Mouse (Mus musculus): ENCODE measurements around the gene Phf3. TPM values are rescaled to one million over a fixed set of nuclear protein-coding genes. Genes with fewer than 3 reads are reported as not detected.

Gene Phf3
- polyA plus RNA-seq, 1 experiment: 52.7 TPM

DNA sequence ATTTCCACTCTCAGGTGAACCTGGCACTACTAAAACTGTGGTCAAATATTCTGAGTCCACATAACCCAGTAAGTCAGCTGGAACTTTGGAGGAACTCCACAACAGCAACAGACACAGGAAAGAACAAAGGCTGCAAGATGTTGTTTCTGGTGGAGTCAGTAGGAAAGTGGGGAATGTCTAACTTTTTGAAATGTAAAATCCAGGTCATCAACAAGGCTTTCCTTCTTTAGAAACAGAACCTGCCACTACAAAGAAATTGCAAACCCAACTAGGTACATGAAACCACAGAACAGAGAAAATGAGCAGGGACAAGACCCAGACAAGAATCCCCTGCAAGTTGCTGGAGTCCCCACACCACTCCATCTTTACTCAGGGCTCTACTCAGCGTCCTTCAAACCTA lies 26.0 kb downstream of the Phf3 start:
- Histone ChIP-seq H3K27ac (ENCODE audit: control insufficient read depth, insufficient read depth, low read length) (no peak overlapping the region), H3K27me3 (ENCODE audit: control insufficient read depth, insufficient read depth, low read length) (no peaks in the 10 kb centered on the region), H3K36me3 (ENCODE audit: control insufficient read depth, insufficient read depth, low read length) (peaks cover 3% of the 10 kb centered on the region; the same call in 1 of the 2 replicates), H3K4me3 (ENCODE audit: control insufficient read depth, insufficient read depth, low read length) (no peak overlapping the region), H3K4me1 (replicated peaks; ENCODE audit: control insufficient read depth, insufficient read depth, low read length) (no peaks in the 10 kb centered on the region)
- 69% methylated on average over 1 of the region's 1 CpGs for WGBS
- DNase-seq: no peak
- TF ChIP-seq CTCF (IDR thresholded peaks at IDR 0.05; ENCODE audit: borderline replicate concordance, control insufficient read depth, extremely low read depth, insufficient read depth, low read length, poor library complexity) (no peak), POLR2A (IDR thresholded peaks at IDR 0.05; ENCODE audit: control insufficient read depth, extremely low read depth, insufficient read depth, low read length, poor library complexity) (no peak)

DNA sequence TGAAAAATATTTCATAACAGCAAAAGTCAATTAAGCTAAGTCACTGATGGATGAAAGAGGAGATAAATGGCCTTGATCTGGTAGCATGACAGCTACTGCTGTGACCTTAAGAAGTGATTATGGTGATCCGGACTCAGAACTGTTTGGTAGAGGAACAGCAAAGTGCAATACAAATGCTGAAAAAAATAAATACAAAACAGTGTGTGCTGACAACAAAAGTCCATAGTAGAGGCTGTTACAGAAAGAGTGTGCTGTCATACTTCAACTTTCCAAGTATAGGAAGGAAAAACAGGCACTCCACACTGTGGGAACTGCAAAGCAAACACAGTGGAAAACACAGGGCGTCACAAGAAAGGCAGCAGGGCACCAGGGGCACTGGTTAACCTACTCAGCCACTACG lies 34.1 kb downstream of the Phf3 start:
- peaks cover 18% of the 10 kb centered on the region for H3K36me3 ChIP-seq (ENCODE audit: control insufficient read depth, insufficient read depth, low read length)
- no peaks in the 10 kb centered on the region for H3K4me1 ChIP-seq (replicated peaks; ENCODE audit: control insufficient read depth, insufficient read depth, low read length)
- WGBS: 67% methylated on average over 3 of the region's 3 CpGs

DNA sequence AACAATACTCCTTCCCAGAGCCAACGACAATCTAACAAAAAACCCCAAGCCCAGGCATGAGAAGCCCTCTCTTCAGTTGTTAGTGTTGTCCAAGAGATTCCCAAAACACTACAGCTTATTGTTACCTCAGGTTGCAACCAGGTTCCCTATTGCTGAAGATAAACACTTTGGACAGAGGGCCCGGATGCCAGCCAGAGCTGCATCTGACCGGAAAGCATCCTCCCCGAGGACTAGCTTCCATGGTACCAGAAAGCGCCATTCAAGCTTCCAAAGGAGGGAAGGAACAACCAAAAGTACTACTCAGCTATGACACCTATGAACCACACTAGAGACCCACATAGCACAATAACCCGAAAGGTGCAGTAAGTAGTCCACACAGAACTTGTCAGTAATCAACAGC lies 38.2 kb downstream of the Phf3 start:
- H3K27me3 ChIP-seq (ENCODE audit: control insufficient read depth, insufficient read depth, low read length): no peaks in the 10 kb centered on the region
- no peak for DNase-seq
- no peak overlapping the region for H3K27ac ChIP-seq (ENCODE audit: control insufficient read depth, insufficient read depth, low read length)
- H3K36me3 ChIP-seq (ENCODE audit: control insufficient read depth, insufficient read depth, low read length): peaks cover 26% of the 10 kb centered on the region
- H3K4me1 ChIP-seq (replicated peaks; ENCODE audit: control insufficient read depth, insufficient read depth, low read length): no peaks in the 10 kb centered on the region
- H3K4me3 ChIP-seq (ENCODE audit: control insufficient read depth, insufficient read depth, low read length): no peak overlapping the region
- TF ChIP-seq POLR2A (IDR thresholded peaks at IDR 0.05; ENCODE audit: control insufficient read depth, extremely low read depth, insufficient read depth, low read length, poor library complexity) (no peak), CTCF (IDR thresholded peaks at IDR 0.05; ENCODE audit: borderline replicate concordance, control insufficient read depth, extremely low read depth, insufficient read depth, low read length, poor library complexity) (no peak)
- WGBS: 96% methylated on average over 6 of the region's 6 CpGs

More for the DNA sequence above, 34.1 kb downstream of the Phf3 start:
- no peak for DNase-seq
- TF ChIP-seq CTCF (IDR thresholded peaks at IDR 0.05; ENCODE audit: borderline replicate concordance, control insufficient read depth, extremely low read depth, insufficient read depth, low read length, poor library complexity): no peak
- TF ChIP-seq POLR2A (IDR thresholded peaks at IDR 0.05; ENCODE audit: control insufficient read depth, extremely low read depth, insufficient read depth, low read length, poor library complexity): no peak
- no peaks in the 10 kb centered on the region for H3K27me3 ChIP-seq (ENCODE audit: control insufficient read depth, insufficient read depth, low read length)
- H3K27ac ChIP-seq (ENCODE audit: control insufficient read depth, insufficient read depth, low read length): no peak overlapping the region
- H3K4me3 ChIP-seq (ENCODE audit: control insufficient read depth, insufficient read depth, low read length): no peak overlapping the region

DNA sequence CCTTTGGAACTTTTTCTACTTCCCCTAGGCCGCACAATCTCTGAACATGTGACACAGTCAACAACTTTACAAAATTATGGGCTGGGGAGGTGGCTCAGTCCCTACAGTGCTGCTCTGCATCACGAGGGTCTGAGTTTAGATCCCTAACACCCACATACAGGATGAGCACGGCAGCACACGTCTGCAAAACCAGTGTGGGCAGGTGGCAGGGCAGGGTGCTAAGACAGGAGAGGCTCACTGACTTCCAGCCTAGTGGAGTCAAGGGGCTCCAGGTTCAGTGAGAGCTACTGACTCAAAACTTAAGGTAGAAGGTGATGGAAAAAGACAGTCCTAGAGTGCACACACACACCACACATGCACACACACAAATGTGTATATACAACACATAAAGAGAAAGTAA lies 40.9 kb downstream of the Phf3 start:
- Histone ChIP-seq H3K36me3 (ENCODE audit: control insufficient read depth, insufficient read depth, low read length) (peaks cover 33% of the 10 kb centered on the region), H3K4me3 (ENCODE audit: control insufficient read depth, insufficient read depth, low read length) (no peak overlapping the region), H3K27ac (ENCODE audit: control insufficient read depth, insufficient read depth, low read length) (no peak overlapping the region), H3K4me1 (replicated peaks; ENCODE audit: control insufficient read depth, insufficient read depth, low read length) (no peaks in the 10 kb centered on the region), H3K27me3 (ENCODE audit: control insufficient read depth, insufficient read depth, low read length) (no peaks in the 10 kb centered on the region)
- WGBS: 79% methylated on average over 4 of the region's 4 CpGs
- TF ChIP-seq POLR2A (IDR thresholded peaks at IDR 0.05; ENCODE audit: control insufficient read depth, extremely low read depth, insufficient read depth, low read length, poor library complexity): no peak
- no peak for DNase-seq

DNA sequence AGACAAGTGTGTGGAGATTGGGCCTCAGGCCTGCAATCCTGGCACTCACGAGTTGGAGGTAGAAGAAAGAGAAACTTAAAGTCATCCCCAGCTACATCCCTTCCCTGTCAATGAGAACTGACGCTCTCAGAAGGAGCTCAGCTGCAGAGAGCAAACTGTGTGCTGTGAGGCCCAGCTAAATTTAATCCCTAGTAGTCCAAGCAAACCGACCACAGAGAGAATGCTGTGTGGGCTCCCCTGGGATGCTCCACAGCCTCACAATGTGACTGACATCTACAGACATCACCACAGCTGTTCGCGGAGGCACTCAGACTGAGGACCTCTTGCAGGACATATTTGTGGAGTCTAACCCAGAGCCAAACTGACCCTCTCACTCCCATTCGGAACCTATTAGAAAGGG lies 54.3 kb downstream of the Phf3 start:
- no peak overlapping the region for H3K27ac ChIP-seq (ENCODE audit: control insufficient read depth, insufficient read depth, low read length)
- WGBS: 96% methylated on average over 6 of the region's 6 CpGs
- peaks cover 37% of the 10 kb centered on the region for H3K36me3 ChIP-seq (ENCODE audit: control insufficient read depth, insufficient read depth, low read length)
- H3K4me3 ChIP-seq (ENCODE audit: control insufficient read depth, insufficient read depth, low read length): no peak overlapping the region
- H3K4me1 ChIP-seq (replicated peaks; ENCODE audit: control insufficient read depth, insufficient read depth, low read length): no peaks in the 10 kb centered on the region
- H3K27me3 ChIP-seq (ENCODE audit: control insufficient read depth, insufficient read depth, low read length): no peaks in the 10 kb centered on the region
- DNase-seq: no peak
- TF ChIP-seq CTCF (IDR thresholded peaks at IDR 0.05; ENCODE audit: borderline replicate concordance, control insufficient read depth, extremely low read depth, insufficient read depth, low read length, poor library complexity) (no peak), POLR2A (IDR thresholded peaks at IDR 0.05; ENCODE audit: control insufficient read depth, extremely low read depth, insufficient read depth, low read length, poor library complexity) (no peak)

DNA sequence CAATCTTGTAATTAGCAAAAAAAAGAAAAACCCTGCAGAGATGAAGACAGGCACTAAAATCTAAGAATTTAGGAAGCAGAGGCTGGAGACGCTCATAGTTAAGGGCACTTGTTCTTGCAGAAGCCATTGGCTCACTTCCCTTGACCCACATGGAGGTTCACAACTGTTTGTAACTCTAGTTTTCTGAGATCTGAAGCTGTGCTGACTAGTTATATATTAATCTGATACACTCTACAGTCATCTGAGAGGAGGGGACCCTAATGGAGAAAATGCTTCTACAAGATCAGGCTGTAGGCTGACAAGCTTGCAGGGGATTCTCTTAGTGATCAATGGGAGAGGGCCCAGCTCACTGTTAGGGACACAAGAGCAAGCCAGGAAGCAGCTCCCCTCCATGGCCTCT lies 58.1 kb downstream of the Phf3 start:
- Histone ChIP-seq H3K4me1 (replicated peaks; ENCODE audit: control insufficient read depth, insufficient read depth, low read length) (no peaks in the 10 kb centered on the region), H3K27me3 (ENCODE audit: control insufficient read depth, insufficient read depth, low read length) (no peaks in the 10 kb centered on the region), H3K4me3 (ENCODE audit: control insufficient read depth, insufficient read depth, low read length) (no peak overlapping the region), H3K27ac (ENCODE audit: control insufficient read depth, insufficient read depth, low read length) (no peak overlapping the region), H3K36me3 (ENCODE audit: control insufficient read depth, insufficient read depth, low read length) (peaks cover 56% of the 10 kb centered on the region)
- 98% methylated on average over 1 of the region's 1 CpGs for WGBS
- TF ChIP-seq POLR2A (IDR thresholded peaks at IDR 0.05; ENCODE audit: control insufficient read depth, extremely low read depth, insufficient read depth, low read length, poor library complexity) (no peak), CTCF (IDR thresholded peaks at IDR 0.05; ENCODE audit: borderline replicate concordance, control insufficient read depth, extremely low read depth, insufficient read depth, low read length, poor library complexity) (no peak)
- DNase-seq: no peak

DNA sequence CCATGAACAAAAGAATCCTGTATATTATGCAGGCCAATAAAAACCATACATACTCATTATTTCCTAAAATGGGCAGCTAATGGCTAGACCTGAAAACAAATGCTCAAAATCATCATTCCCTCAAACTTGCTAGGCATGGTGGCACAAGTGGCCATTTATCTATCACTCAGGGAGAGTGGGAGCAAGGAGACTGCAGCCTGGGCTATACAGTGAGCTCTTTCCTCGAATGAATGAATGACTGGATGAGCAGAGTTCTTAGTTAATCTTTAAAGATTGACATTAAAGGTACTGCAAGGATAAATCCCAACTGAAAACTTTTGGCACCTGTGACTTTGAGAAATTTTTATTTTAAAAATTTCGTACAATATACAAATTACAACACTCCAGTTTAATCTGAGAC lies 58.7 kb downstream of the Phf3 start:
- no peak for TF ChIP-seq CTCF (IDR thresholded peaks at IDR 0.05; ENCODE audit: borderline replicate concordance, control insufficient read depth, extremely low read depth, insufficient read depth, low read length, poor library complexity)
- TF ChIP-seq POLR2A (IDR thresholded peaks at IDR 0.05; ENCODE audit: control insufficient read depth, extremely low read depth, insufficient read depth, low read length, poor library complexity): no peak
- WGBS: 98% methylated on average over 2 of the region's 2 CpGs

More for the DNA sequence above, 58.7 kb downstream of the Phf3 start:
- Histone ChIP-seq H3K4me3 (ENCODE audit: control insufficient read depth, insufficient read depth, low read length) (no peak overlapping the region), H3K27ac (ENCODE audit: control insufficient read depth, insufficient read depth, low read length) (no peak overlapping the region), H3K36me3 (ENCODE audit: control insufficient read depth, insufficient read depth, low read length) (peaks cover 60% of the 10 kb centered on the region), H3K4me1 (replicated peaks; ENCODE audit: control insufficient read depth, insufficient read depth, low read length) (no peaks in the 10 kb centered on the region), H3K27me3 (ENCODE audit: control insufficient read depth, insufficient read depth, low read length) (no peaks in the 10 kb centered on the region)
- no peak for DNase-seq
